Mouse (Mus musculus) bone marrow, adult 2 months (tissue): ENCODE results near the gene Myh14.

Experiments used
- CTCF ChIP-seq: fragments of 200-500 bp; IDR thresholded peaks from 2 replicates; pipeline ENCODE4 v1.5.1; 2011; ENCODE audit warnings: low read length, control low read depth; ENCODE audit not compliant: control insufficient read depth, insufficient read depth
- POLR2A ChIP-seq: fragments of 200-500 bp; IDR thresholded peaks from 2 replicates; pipeline ENCODE4 v1.6.1; 2011; ENCODE audit warnings: low read depth, mild to moderate bottlenecking, control low read depth, low read length, borderline replicate concordance; ENCODE audit not compliant: control insufficient read depth

DNA sequence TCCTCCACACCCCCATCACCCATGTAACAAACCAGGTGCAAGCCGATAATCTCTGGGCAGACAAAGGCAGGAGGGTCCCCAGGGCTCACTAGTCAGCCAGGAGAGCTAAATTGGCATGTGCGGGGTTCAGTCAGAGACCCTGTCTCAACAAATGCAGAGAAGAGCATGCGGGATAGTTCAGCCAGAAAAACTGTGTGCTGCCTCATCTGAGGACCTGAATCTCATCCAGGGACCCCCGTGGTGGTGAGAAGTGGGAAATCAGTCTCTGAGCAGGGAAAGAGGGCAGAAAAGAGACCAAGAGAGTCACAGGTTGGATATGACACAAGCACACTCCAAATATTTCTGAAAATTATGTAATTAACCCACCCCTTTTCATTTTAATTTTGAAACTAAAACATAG is 5.5 kb upstream of the Myh14 start:
- TF ChIP-seq CTCF, result no peak
- no peak for TF ChIP-seq POLR2A
